Comparison of ENCODE assay signal across 24 mouse cellular contexts in the genomic region with DNA sequence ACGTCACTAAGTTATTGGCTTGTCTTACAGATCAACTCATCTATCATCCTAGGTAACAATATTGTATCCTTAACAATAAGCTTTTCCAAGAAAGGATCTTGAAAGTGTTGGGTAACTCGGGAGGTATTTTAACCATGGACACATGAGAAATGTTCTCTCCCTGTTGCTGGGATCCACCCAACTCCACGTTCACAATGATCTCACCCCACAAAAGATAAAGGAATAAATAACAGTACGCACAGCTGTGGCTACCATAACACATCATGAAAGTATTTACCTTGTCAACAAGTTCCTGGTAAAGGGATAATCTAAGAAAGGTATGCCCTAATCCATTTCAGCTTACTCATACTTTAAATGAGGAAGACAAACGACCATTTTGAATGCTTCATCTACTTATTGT. TPM values are rescaled to one million over a fixed set of nuclear protein-coding genes. Genes with fewer than 3 reads are reported as not detected.
"Had no signal": no experiment of that assay in that cellular context is flagged by ENCODE, and none has a peak within 500 bp of the region (broad histone marks: within the 10 kb centered on the region; RNA-seq: fewer than 3 reads in every experiment).

No protein-coding gene starts in this region.

- H3K36me3 ChIP-seq: midbrain, embryonic 10.5 days; midbrain, embryonic 12.5 days; neural tube, embryonic 13.5 days; neural tube, embryonic 15.5 days; stomach, embryonic 15.5 days had no signal

- H3K9me3 ChIP-seq: midbrain, embryonic 10.5 days; midbrain, embryonic 12.5 days; neural tube, embryonic 13.5 days; neural tube, embryonic 15.5 days; stomach, embryonic 15.5 days had no signal

- H3K4me1 ChIP-seq: midbrain, embryonic 10.5 days; midbrain, embryonic 12.5 days; neural tube, embryonic 13.5 days; neural tube, embryonic 15.5 days; stomach, embryonic 15.5 days had no signal

- DNase-seq: lung, adult 18-20 months; lung, embryonic 14.5 days; lung, postnatal 10 days; lung, postnatal 4 days; midbrain, embryonic 14.5 days; retina, postnatal 1 day; right cerebral cortex, adult 18-20 months; right cerebral cortex, postnatal 25 days; right cerebral cortex, postnatal 4 days; spleen, adult 18-20 months; thymus, adult 2 months; thymus, postnatal 14 days; thymus, postnatal 36 days had no signal

- ATAC-seq: midbrain, embryonic 16.5 days had no signal

- H3K4me2 ChIP-seq: lung, embryonic 14.5 days; midbrain, embryonic 12.5 days; neural tube, embryonic 13.5 days; neural tube, embryonic 15.5 days; stomach, embryonic 15.5 days had no signal

- H3K27me3 ChIP-seq: neural tube, embryonic 13.5 days; neural tube, embryonic 15.5 days; stomach, embryonic 15.5 days had no signal

- H3K27ac ChIP-seq: midbrain, embryonic 10.5 days; midbrain, embryonic 12.5 days; neural tube, embryonic 13.5 days; neural tube, embryonic 15.5 days; stomach, embryonic 15.5 days had no signal

- H3K4me3 ChIP-seq: midbrain, embryonic 10.5 days; midbrain, embryonic 12.5 days; myocyte; neural tube, embryonic 13.5 days; neural tube, embryonic 15.5 days; stomach, embryonic 15.5 days had no signal

- H3K9ac ChIP-seq: lung, embryonic 14.5 days; midbrain, embryonic 12.5 days; neural tube, embryonic 13.5 days; neural tube, embryonic 15.5 days; stomach, embryonic 15.5 days had no signal

RNA-seq across cellular contexts. Expression of a gene that starts 21.0 kb away (rescaled TPM):
- total RNA-seq: megakaryocyte, adult 5-6 weeks; megakaryocyte-erythroid progenitor cell, adult 5-6 weeks had no signal
- polyA plus RNA-seq: lung, embryonic 14.5 days; midbrain, embryonic 10.5 days; midbrain, embryonic 12.5 days; midbrain, embryonic 14.5 days; midbrain, embryonic 16.5 days; myocyte; neural tube, embryonic 11.5 days; neural tube, embryonic 13.5 days; small intestine, adult 2 months had no signal

RNA-seq across cellular contexts. Expression of a gene that starts 58.8 kb away (rescaled TPM):
- polyA plus RNA-seq: lung, embryonic 14.5 days; midbrain, embryonic 10.5 days; midbrain, embryonic 12.5 days; midbrain, embryonic 14.5 days; midbrain, embryonic 16.5 days; neural tube, embryonic 11.5 days; neural tube, embryonic 13.5 days; neural tube, embryonic 15.5 days had no signal
